Mouse (Mus musculus): ENCODE measurements around the gene Mcpt8.

DNA sequence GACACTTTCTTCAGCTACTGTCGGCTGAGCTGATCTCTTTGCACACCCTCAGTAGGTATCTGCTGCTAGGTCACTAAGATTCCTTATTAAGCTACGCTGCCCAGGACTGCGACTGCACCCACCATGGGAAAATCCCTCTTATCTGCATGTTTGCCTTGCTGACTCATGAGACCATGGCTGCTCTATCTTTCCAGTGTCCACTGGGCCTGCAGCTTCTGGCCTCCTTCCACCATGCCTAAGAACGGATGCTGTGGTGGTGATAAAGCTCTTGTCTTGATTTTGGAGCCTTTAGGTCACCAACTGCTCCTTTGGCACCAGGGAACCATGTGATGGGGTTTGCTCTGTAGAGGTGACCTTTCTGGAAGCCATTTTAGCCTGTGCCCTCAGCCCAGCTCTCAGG lies 27.4 kb downstream of the Mcpt8 start:
- TF ChIP-seq POLR2A (IDR thresholded peaks at IDR 0.05; ENCODE audit: insufficient read depth, low read depth, low read length) (no peak), CTCF (IDR thresholded peaks at IDR 0.05) (no peak)

Measured in heart, adult 2 months (tissue).